Mouse (Mus musculus) embryonic facial prominence, embryonic 14.5 days (tissue): ENCODE data around the gene Hdgfl2. TPM values are rescaled to one million over a fixed set of nuclear protein-coding genes. Genes with fewer than 3 reads are reported as not detected.

Source experiments
- ATAC-seq: fragments of 200-750 bp; cut with Nextera tagmentation; 2 replicates; pipeline ENCODE4 v1.8.0; 2017; ENCODE audit warnings: low read depth, moderate number of reproducible peaks, moderate TSS enrichment
- DNase-seq: peaks from one replicate; pipeline ENCODE4 v3.0.0-alpha.2; 2015; ENCODE audit warnings: low spot score
- H3K27ac ChIP-seq: fragments of 300-500 bp; sonication (generic); replicated peaks from 2 replicates; pipeline ENCODE4 v1.5.1; 2014; ENCODE audit warnings: low read depth, mild to moderate bottlenecking, low read length, moderate library complexity
- H3K27me3 ChIP-seq: fragments of 300-500 bp; sonication (generic); replicated peaks from 2 replicates; pipeline ENCODE4 v1.6.1; 2014; ENCODE audit warnings: low read length; ENCODE audit not compliant: control insufficient read depth, insufficient read depth
- H3K36me3 ChIP-seq: fragments of 300-500 bp; sonication (generic); 2 replicates; pipeline ENCODE4 v1.6.1; 2014; ENCODE audit warnings: low read length, mixed read lengths; ENCODE audit not compliant: control insufficient read depth, insufficient read depth
- H3K4me1 ChIP-seq: fragments of 300-500 bp; sonication (generic); 2 replicates; pipeline ENCODE4 v1.6.1; 2014; ENCODE audit warnings: antibody characterized with exemption, low read length; ENCODE audit not compliant: control insufficient read depth, insufficient read depth
- H3K4me2 ChIP-seq: fragments of 300-500 bp; sonication (generic); 2 replicates; pipeline ENCODE4 v1.6.1; 2014; ENCODE audit warnings: low read depth, mild to moderate bottlenecking, low read length, moderate library complexity, mixed read lengths
- H3K4me3 ChIP-seq: fragments of 300-500 bp; sonication (generic); 2 replicates; pipeline ENCODE4 v1.5.1; 2014; ENCODE audit warnings: low read depth, mild to moderate bottlenecking, low read length
- H3K9ac ChIP-seq: fragments of 300-500 bp; sonication (generic); 2 replicates; pipeline ENCODE4 v1.6.1; 2014; ENCODE audit warnings: low read depth, mild to moderate bottlenecking, low read length, moderate library complexity, mixed read lengths
- H3K9me3 ChIP-seq: fragments of 300-500 bp; sonication (generic); 2 replicates; pipeline ENCODE4 v1.6.1; 2016; ENCODE audit warnings: low read length; ENCODE audit not compliant: control insufficient read depth
- WGBS: fragments of 180-500 bp; shearing (Covaris S2); extraction: QIAGEN DNeasy Blood & Tissue Kit; methylation state at CpG from one replicate; pipeline ENCODE4 v1.1.7; 2014; 5-methylcytosine and 5-hydroxymethylcytosine counted together
- polyA plus RNA-seq: library from polyadenylated mRNA; unstranded; fragments of >200 nt; fragmentation: Nextera tagmentation; extraction: Ambion mirVana; gene quantifications from 2 replicates; pipeline ENCODE4 v1.2.1, GENCODE M21; 2014

Gene Hdgfl2
- 75.6 and 84.3 TPM in 2 replicates for polyA plus RNA-seq

DNA sequence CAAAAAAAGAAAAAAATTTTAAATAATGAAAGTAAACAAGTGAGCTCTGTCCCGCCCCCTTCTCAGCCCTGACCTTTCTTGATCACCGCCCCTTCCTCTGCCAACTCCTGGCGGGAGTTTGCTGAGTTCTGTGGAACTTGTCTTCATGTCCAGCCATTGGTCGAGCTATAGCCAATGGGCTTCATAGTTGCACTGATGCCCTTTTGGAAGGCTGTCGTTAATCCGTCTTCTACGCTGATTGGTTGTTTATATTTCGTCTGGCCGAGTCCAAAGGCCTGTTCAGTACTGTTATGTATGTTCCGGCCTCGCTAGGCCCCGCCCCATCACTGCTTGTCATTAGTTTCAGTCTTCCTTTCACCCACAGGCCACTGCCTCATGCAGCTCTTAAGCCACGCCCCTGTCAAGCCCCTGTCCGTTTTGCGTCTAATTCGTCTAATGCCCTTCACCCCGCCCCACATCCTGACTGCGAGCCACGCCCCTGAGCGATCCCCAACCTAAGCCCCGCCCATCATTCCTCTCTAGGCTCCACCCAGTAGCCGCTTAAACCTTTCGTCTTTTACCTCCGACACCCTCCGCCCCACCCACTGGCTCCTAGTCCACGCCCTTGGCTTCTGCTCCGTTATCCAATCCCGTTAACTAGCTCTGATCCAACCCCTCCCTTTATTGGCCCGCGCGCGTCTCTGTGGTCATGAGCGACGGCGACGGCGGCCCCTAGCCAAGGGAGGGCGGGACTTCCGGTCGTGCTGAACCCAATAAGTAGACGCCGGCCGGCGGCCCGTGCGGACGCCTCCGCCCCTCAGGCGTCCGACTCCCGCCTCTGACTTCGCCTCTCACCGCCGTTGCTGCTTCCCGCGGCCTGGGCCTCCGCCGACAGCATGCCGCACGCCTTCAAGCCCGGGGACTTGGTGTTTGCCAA is at the start of gene Hdgfl2:
Gene Hdgfl2 (plus strand): TSS at position 755 of the 916 bp plus-strand sequence.
- ATAC-seq (peak; percentile 93), DNase-seq (peak; percentile 100)
- Histone ChIP-seq H3K4me3 (peak within 1 kb of the TSS; percentile 92), H3K4me2 (peak within 1 kb of the TSS; percentile 97), H3K36me3 (peaks cover 19% of the 10 kb centered on the region), H3K27ac (peak within 1 kb of the TSS; percentile 69), H3K9ac (peak within 1 kb of the TSS; percentile 88), H3K27me3 (no peaks in the 10 kb centered on the region), H3K4me1 (peaks cover 19% of the 10 kb centered on the region), H3K9me3 (no peaks in the 10 kb centered on the region)
- under 1% methylated on average over 52 of the region's 61 CpGs for WGBS

DNA sequence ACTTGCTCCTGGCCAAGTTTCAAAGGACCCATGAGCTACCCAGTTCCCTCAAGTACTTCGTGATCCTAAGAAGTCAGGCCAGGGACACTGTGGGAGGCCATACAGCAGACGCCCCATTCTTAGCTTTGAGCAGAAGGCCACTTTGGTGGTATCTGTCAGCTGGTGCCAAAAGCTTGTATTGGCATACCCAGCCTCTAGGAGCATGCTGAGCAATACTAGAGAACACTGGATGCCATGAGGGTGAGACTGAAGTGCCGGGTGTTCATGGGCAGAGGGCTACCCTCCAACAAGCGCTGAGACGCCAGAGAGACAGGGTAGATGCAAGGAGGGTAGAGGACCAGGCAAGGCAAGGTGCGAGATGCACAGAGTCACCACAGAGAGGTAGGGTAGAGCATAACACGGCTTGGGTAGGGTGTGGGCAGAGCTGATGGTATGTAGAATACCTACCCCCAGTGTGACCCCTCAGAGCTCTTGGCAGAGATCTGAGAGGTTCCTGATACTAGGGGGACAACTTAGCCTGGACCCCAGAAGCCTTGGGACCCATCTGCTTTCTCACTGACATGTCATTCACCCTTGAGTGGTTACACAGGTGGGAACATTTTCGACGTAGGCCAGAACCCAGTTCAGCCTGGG is 49.1 kb upstream of the Hdgfl2 start:
- Histone ChIP-seq H3K4me2 (no peak overlapping the region), H3K4me3 (no peak overlapping the region), H3K9me3 (no peaks in the 10 kb centered on the region), H3K36me3 (peaks cover 41% of the 10 kb centered on the region), H3K27ac (no peak overlapping the region), H3K9ac (no peak overlapping the region), H3K4me1 (peaks cover 18% of the 10 kb centered on the region), H3K27me3 (no peaks in the 10 kb centered on the region)
- ATAC-seq (no peak), DNase-seq (no peak)
- WGBS, result 91% methylated on average over 9 of the region's 9 CpGs

DNA sequence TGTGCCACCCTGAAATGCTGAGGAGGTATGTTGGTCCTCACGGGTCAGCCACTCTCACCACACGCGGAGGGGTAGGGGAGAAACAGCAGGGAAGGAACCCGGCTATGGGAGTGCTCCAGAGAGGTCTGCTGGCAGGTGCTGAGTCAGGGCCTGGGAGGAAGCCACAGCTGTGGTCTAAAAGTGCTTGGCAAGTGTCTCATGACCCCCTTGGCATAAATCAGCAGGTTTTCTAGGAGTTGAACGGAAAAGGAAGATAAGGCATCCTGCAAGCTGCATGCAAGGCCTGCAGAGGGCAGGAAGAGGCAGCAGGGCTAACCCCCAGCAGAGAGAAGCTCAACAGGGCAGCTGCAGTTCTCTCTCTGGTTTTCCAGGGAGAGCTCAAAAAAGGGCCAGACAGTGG is 48.5 kb upstream of the Hdgfl2 start:
- peaks cover 18% of the 10 kb centered on the region for H3K4me1 ChIP-seq
- no peak overlapping the region for H3K9ac ChIP-seq
- H3K36me3 ChIP-seq, result peaks cover 41% of the 10 kb centered on the region
- WGBS, result 64% methylated on average over 5 of the region's 5 CpGs
- no peaks in the 10 kb centered on the region for H3K27me3 ChIP-seq
- DNase-seq (peak; percentile 45), ATAC-seq (no peak)
- H3K27ac ChIP-seq, result no peak overlapping the region
- no peak overlapping the region for H3K4me3 ChIP-seq
- H3K4me2 ChIP-seq, result no peak overlapping the region
- no peaks in the 10 kb centered on the region for H3K9me3 ChIP-seq

DNA sequence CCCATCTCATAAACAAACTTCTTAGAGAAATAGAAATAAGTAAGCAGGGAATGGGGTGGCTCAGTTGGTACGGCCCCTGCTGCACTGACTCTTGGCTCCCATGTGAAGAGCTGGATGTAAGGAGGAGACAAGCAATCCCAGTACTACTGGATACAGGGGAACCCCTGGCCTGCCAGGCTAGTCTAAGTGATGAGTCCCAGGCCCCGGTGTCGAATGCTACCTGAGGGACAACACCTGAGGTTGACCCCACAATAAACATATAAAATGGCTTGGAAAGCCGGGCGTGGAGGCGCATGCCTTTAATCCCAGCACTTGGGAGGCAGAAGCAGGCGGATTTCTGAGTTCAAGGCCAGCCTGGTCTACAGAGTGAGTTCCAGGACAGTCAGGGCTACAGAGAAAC is 48.0 kb upstream of the Hdgfl2 start:
- Histone ChIP-seq H3K36me3 (peaks cover 41% of the 10 kb centered on the region), H3K4me2 (no peak overlapping the region), H3K4me3 (no peak overlapping the region), H3K4me1 (peaks cover 18% of the 10 kb centered on the region), H3K27ac (no peak overlapping the region), H3K9me3 (no peaks in the 10 kb centered on the region), H3K27me3 (no peaks in the 10 kb centered on the region), H3K9ac (no peak overlapping the region)
- no peak for ATAC-seq
- no peak for DNase-seq
- 92% methylated on average over 7 of the region's 7 CpGs for WGBS

DNA sequence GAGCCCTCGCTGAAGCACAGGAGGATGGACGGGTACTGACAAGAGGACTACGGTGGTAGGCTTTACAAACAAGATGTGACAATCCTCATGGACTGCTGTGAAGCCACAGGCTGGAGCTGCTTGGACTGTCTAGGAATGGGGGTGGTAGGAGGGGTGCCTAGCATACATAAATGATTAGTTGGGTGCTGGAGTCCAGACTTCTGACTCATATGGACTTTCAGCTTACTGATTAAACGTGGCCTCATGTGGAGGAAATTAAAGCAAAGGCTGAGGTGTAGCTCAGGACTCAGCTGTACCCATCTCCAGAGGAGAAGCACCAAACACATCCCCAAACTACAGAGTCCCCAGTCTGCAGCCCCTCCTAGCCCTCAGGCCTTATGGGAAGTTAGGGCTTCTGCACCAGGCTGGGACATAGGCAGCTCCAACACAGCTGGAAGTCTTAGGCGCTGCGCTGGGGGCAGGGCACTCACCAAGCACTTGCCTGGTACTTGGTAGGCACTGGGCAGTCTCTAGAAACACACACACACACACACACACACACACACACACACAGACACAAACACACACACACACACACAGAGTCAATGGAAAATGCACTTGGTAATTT is 47.2 kb upstream of the Hdgfl2 start:
- DNase-seq, result no peak
- 76% methylated on average over 6 of the region's 6 CpGs for WGBS
- Histone ChIP-seq H3K36me3 (peaks cover 41% of the 10 kb centered on the region), H3K27ac (no peak overlapping the region), H3K4me3 (no peak overlapping the region), H3K27me3 (no peaks in the 10 kb centered on the region), H3K9me3 (no peaks in the 10 kb centered on the region), H3K4me2 (no peak overlapping the region), H3K9ac (peak overlapping the region; percentile 43; the same call in 1 of the 2 replicates), H3K4me1 (peaks cover 18% of the 10 kb centered on the region)
- no peak for ATAC-seq

DNA sequence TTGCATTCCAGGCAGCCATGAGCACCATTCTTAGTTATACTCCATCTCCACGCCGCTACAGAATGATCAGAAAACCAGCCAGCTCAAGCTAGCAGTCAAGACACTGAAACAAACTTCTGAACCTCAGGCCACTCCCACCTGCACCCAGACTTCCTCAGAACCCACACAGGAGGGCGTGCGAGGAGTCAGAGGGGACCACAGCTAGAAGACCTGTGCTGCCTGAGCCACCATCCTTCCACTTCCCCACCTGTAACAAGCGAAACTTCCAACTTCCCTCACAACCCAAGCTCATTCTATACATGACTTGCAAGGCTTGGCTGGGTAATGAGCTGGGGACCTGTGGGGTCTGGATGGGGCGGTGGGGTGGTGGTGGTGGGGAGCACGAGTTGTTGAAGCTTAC is 46.6 kb upstream of the Hdgfl2 start:
- WGBS, result 71% methylated on average over 7 of the region's 7 CpGs
- DNase-seq (no peak), ATAC-seq (no peak)
- H3K4me3 ChIP-seq, result no peak overlapping the region
- H3K9me3 ChIP-seq, result no peaks in the 10 kb centered on the region
- H3K4me1 ChIP-seq, result peaks cover 18% of the 10 kb centered on the region
- H3K4me2 ChIP-seq, result no peak overlapping the region
- H3K9ac ChIP-seq, result peak overlapping the region; percentile 43; the same call in 1 of the 2 replicates
- no peaks in the 10 kb centered on the region for H3K27me3 ChIP-seq
- H3K27ac ChIP-seq, result no peak overlapping the region
- peaks cover 41% of the 10 kb centered on the region for H3K36me3 ChIP-seq

DNA sequence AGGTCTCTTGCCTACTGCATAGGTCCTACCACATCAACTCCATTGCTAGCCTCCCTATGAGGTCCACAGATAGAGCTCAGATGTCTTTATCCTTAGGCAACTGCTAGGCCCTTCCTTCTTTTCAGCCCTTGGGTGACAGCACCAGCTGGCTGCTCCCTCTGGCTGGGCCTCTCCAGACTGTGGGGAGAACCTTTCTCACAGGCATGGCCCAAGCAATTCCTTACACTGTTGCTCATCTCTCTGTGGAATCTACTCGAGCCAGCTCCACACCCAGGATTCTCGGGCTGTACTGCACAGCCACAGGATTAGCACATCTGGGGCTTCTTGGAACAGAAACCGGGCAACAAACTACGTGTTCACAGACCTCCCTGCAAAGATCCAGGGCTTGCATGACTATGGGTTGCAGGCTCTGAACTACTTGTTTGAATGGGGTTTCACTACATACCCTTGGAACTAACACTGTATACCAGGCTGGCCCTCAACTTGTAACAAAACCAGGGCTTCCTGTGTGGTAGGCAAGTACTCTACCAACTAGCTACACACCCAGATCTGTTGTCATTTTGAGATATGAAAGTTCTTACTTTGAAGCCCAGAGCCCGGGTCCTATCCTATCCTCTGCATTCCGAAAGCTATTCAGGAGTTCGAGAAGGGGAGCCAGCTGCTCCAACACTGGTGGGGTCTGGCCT is 45.3 kb upstream of the Hdgfl2 start:
- ATAC-seq (no peak), DNase-seq (no peak)
- Histone ChIP-seq H3K9ac (peak overlapping the region; percentile 98; the same call in 1 of the 2 replicates), H3K27me3 (no peaks in the 10 kb centered on the region), H3K4me1 (peaks cover 18% of the 10 kb centered on the region), H3K27ac (no peak overlapping the region), H3K36me3 (peaks cover 38% of the 10 kb centered on the region), H3K9me3 (no peaks in the 10 kb centered on the region), H3K4me2 (peak overlapping the region; percentile 74), H3K4me3 (no peak overlapping the region)
- WGBS, result 79% methylated on average over 7 of the region's 7 CpGs

DNA sequence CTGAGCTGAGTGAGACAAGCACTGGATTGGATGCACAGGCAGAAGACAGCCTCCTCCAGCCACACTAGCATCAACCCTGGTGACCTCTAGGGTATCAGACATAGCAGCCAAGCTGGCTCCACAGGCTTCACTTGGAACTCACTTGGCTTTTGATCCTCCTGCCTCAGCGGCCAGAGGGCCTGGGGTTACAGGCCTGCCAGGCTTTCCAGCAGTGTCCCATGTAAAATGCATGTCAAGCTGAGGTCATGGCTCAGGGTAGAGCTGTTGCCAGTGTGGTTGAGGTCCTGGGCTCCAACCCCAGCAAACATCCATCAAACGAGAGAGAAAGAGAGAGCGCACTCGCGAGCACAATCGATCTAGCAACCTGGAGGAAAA is 44.7 kb upstream of the Hdgfl2 start:
- no peaks in the 10 kb centered on the region for H3K9me3 ChIP-seq
- H3K27ac ChIP-seq, result no peak overlapping the region
- WGBS, result 83% methylated on average over 6 of the region's 6 CpGs
- DNase-seq, result no peak
- H3K4me3 ChIP-seq, result peak overlapping the region; percentile 89
- H3K36me3 ChIP-seq, result peaks cover 34% of the 10 kb centered on the region
- no peak for ATAC-seq
- peak overlapping the region; percentile 74 for H3K4me2 ChIP-seq
- H3K9ac ChIP-seq, result peak overlapping the region; percentile 98
- H3K27me3 ChIP-seq, result no peaks in the 10 kb centered on the region
- H3K4me1 ChIP-seq, result peaks cover 18% of the 10 kb centered on the region
